ENCODE assay signal across 8 mouse cellular contexts in genomic region chr13:94205234-94205633, GRCm38 (mm10).
A peak's percentile ranks its signal among the peaks of the same experiment; 100 is the strongest.
DNase-seq lines count a peak whose midpoint lies in the region; ATAC-seq lines count a peak whose summit lies in the region.

No protein-coding gene starts in this region.

- no peaks in the 10 kb centered on the region for H3K27me3 ChIP-seq in heart, embryonic 16.5 days (ENCODE audit: control insufficient read depth, insufficient read depth, low read length)
- no peaks in the 10 kb centered on the region for H3K27me3 ChIP-seq in limb, embryonic 10.5 days (ENCODE audit: low read depth, poor library complexity, severe bottlenecking)
- no peaks in the 10 kb centered on the region for H3K27me3 ChIP-seq in midbrain, embryonic 15.5 days (replicated peaks)

- peaks cover 13% of the 10 kb centered on the region for H3K36me3 ChIP-seq in heart, embryonic 16.5 days (ENCODE audit: control insufficient read depth, insufficient read depth)
- H3K36me3 ChIP-seq in limb, embryonic 10.5 days = peaks cover 32% of the 10 kb centered on the region
- H3K36me3 ChIP-seq in midbrain, embryonic 15.5 days (replicated peaks) = peaks cover 16% of the 10 kb centered on the region

- 0 out of 2 replicates have a peak, but pooled peaks have one; percentile 67 for ATAC-seq in heart, embryonic 16.5 days (replicated peaks; ENCODE audit: extremely low read depth, insufficient read depth, low FRiP score)
- ATAC-seq in midbrain, embryonic 15.5 days (replicated peaks) = peak; percentile 84; the same call in 1 of the 2 replicates

- no peak for DNase-seq in heart, postnatal 25 days (ENCODE audit: low spot score)
- peak; percentile 72 for DNase-seq in NIH3T3 (ENCODE audit: low read depth)
- peak; percentile 76 to 79 for DNase-seq in cerebellum, postnatal 14 days
- peak; percentile 37 to 57 for DNase-seq in heart, postnatal 36 days
- peak; percentile 56 for DNase-seq in limb, embryonic 10.5 days (ENCODE audit: low spot score)
- no peak for DNase-seq in frontal cortex, postnatal 14 days (ENCODE audit: low spot score in 2 of 2)

- peaks cover 3% of the 10 kb centered on the region for H3K9me3 ChIP-seq in heart, embryonic 16.5 days (replicated peaks; ENCODE audit: control insufficient read depth, low read length)
- no peaks in the 10 kb centered on the region for H3K9me3 ChIP-seq in limb, embryonic 10.5 days (replicated peaks)
- no peaks in the 10 kb centered on the region for H3K9me3 ChIP-seq in midbrain, embryonic 15.5 days

- no peak overlapping the region for H3K9ac ChIP-seq in heart, embryonic 16.5 days (ENCODE audit: low read length)
- no peak overlapping the region for H3K9ac ChIP-seq in midbrain, embryonic 15.5 days

- H3K4me2 ChIP-seq in heart, embryonic 16.5 days (ENCODE audit: low read depth, low read length) = no peak overlapping the region
- H3K4me2 ChIP-seq in midbrain, embryonic 15.5 days = no peak overlapping the region

- H3K27ac ChIP-seq in heart, embryonic 16.5 days (ENCODE audit: low read length) = no peak overlapping the region
- H3K27ac ChIP-seq in limb, embryonic 10.5 days = no peak overlapping the region; the same call in 1 of the 2 replicates
- H3K27ac ChIP-seq in midbrain, embryonic 15.5 days = no peak overlapping the region

- H3K4me3 ChIP-seq in heart, embryonic 16.5 days (ENCODE audit: low read length) = no peak overlapping the region
- H3K4me3 ChIP-seq in limb, embryonic 10.5 days = no peak overlapping the region
- H3K4me3 ChIP-seq in midbrain, embryonic 15.5 days = no peak overlapping the region

- intact Hi-C loops in heart, postnatal 25 days (cut with DNase I) = loop anchor here (5.0 to 10.0 kb wide), 2 partner anchors 63 to 350 kb away; no protein-coding TSS in a partner anchor
- intact Hi-C loops in heart, postnatal 36 days (cut with DNase I) = loop anchor here (1.0 to 5.0 kb wide), 4 partner anchors 33 to 412 kb away; no protein-coding TSS in a partner anchor

- 5% methylated on average over 6 of the region's 6 CpGs for WGBS in heart, embryonic 16.5 days
- 16% methylated on average over 6 of the region's 6 CpGs for WGBS in limb, embryonic 10.5 days
- WGBS in midbrain, embryonic 15.5 days = 10% methylated on average over 6 of the region's 6 CpGs

- no peaks in the 10 kb centered on the region for H3K4me1 ChIP-seq in heart, embryonic 16.5 days (ENCODE audit: control insufficient read depth, insufficient read depth, low read length)
- H3K4me1 ChIP-seq in limb, embryonic 10.5 days = no peaks in the 10 kb centered on the region
- no peaks in the 10 kb centered on the region for H3K4me1 ChIP-seq in midbrain, embryonic 15.5 days

Comparison
In these comparisons a context has a peak if more than half of its experiments do, and no peak if none do; other contexts are left out.
1. DNase-seq: peak in NIH3T3 (single experiment), cerebellum, postnatal 14 days (2 of 2), heart, postnatal 36 days (2 of 2) and limb, embryonic 10.5 days (single experiment); none in heart, postnatal 25 days (single experiment) and frontal cortex, postnatal 14 days (0 of 2).